Mouse (Mus musculus) megakaryocyte, embryonic 14.5 days (primary cell): ENCODE measurements around the gene Tac1. TPM values are rescaled to one million over a fixed set of nuclear protein-coding genes. Genes with fewer than 3 reads are reported as not detected.
"Not testable (repeated sequence)": the region's sequence is repeated elsewhere in the genome, so short reads cannot be mapped to it uniquely, and the experiment has no call there.

Experiments used
- H3K27me3 ChIP-seq: replicated peaks from 2 replicates; pipeline ENCODE3; 2012; ENCODE audit warnings: inconsistent platforms
- H3K36me3 ChIP-seq: replicated peaks from 2 replicates; pipeline ENCODE3; 2012; ENCODE audit warnings: low read length, inconsistent platforms, mixed read lengths
- H3K4me1 ChIP-seq: 2 replicates; pipeline ENCODE4 v1.6.1; 2012; ENCODE audit warnings: inconsistent platforms
- H3K4me3 ChIP-seq: replicated peaks from 2 replicates; pipeline ENCODE3; 2012; ENCODE audit warnings: moderate library complexity, mild to moderate bottlenecking, inconsistent platforms
- H3K9me3 ChIP-seq: 2 replicates; pipeline ENCODE4 v1.6.1; 2012; ENCODE audit warnings: inconsistent platforms
- FLI1 ChIP-seq: IDR thresholded peaks from 2 replicates; pipeline ENCODE4 v1.6.1; 2012; ENCODE audit warnings: low read length, inconsistent platforms, mixed read lengths
- GATA1 ChIP-seq: IDR thresholded peaks from 3 replicates; pipeline ENCODE4 v1.6.1; 2012; ENCODE audit warnings: mixed read lengths, low read length, inconsistent platforms, borderline replicate concordance
- polyA plus RNA-seq: library from polyadenylated mRNA; stranded (reverse); fragments of >175 nt; gene quantifications from 2 replicates; pipeline ENCODE4 v1.2.3, GENCODE M21; 2012; ENCODE audit warnings: low replicate concordance; ENCODE audit not compliant: insufficient read depth

The Tac1 gene
- polyA plus RNA-seq, 1 experiment, result not detected

- H3K4me3 ChIP-seq, result no peak overlapping the region
- H3K27me3 ChIP-seq, result no peaks in the 10 kb centered on the region
- no peaks in the 10 kb centered on the region for H3K4me1 ChIP-seq
- no peaks in the 10 kb centered on the region; the same call in 1 of the 2 replicates for H3K9me3 ChIP-seq
- TF ChIP-seq GATA1 (no peak), FLI1 (no peak)
- no peaks in the 10 kb centered on the region for H3K36me3 ChIP-seq
These were observed 46.8 kb downstream of the Tac1 start for GRCm38 (mm10) chr6:7601353-7602094.

GRCm38 (mm10) chr6:7613676-7614075 is 59.0 kb downstream of the Tac1 start:
- not testable (repeated sequence) for H3K36me3 ChIP-seq, H3K27me3 ChIP-seq, H3K4me1 ChIP-seq, H3K9me3 ChIP-seq, H3K4me3 ChIP-seq

Other genes starting within 250 kb of the Tac1 start
- gene Asns, start 138.4 kb downstream of the Tac1 start, polyA plus RNA-seq, result 5.1 and 28.9 TPM in 2 replicates